Mouse (Mus musculus): ENCODE measurements around the gene Fcrl5. TPM values are rescaled to one million over a fixed set of nuclear protein-coding genes. Genes with fewer than 3 reads are reported as not detected.
A peak's percentile ranks its signal among the peaks of the same experiment; 100 is the strongest.

The Fcrl5 gene
- polyA plus RNA-seq, 1 experiment from 2014 or later: not detected

GRCm38 (mm10) chr3:87525837-87526570 is 90.4 kb downstream of the Fcrl5 start:
- in situ Hi-C loops (cut with MboI; ENCODE audit: low pct_unique_long_range_greater_than_20kb): no loop called here
- DNase-seq (ENCODE audit: low read depth, low spot score): no peak
- ChIA-PET POLR2A (interaction anchor here (0.6 to 1.4 kb wide), 6 partner anchors 11 to 602 kb away, joined by 3 to 4 read pairs (median 3); no protein-coding TSS in a partner anchor), CTCF (interaction anchor here (1.2 to 1.4 kb wide), 2 partner anchors 22 to 25 kb away, joined by 3 to 4 read pairs; no protein-coding TSS in a partner anchor)
- no peak for TF ChIP-seq CTCF (IDR thresholded peaks at IDR 0.05)
- H3K27me3 ChIP-seq: peaks cover 7% of the 10 kb centered on the region
- ATAC-seq: peak; percentile 51

- DNase-seq (ENCODE audit: low read depth, low spot score) (no peak), ATAC-seq (no peak)
- ChIA-PET CTCF (no interaction called here), POLR2A (no interaction called here)
- H3K27me3 ChIP-seq: no peaks in the 10 kb centered on the region
- in situ Hi-C loops (cut with MboI; ENCODE audit: low pct_unique_long_range_greater_than_20kb): no loop called here
- TF ChIP-seq CTCF (IDR thresholded peaks at IDR 0.05): no peak
These were observed 91.6 kb downstream of the Fcrl5 start for GRCm38 (mm10) chr3:87527139-87527538.

- TF ChIP-seq CTCF (IDR thresholded peaks at IDR 0.05): no peak
- ATAC-seq (no peak), DNase-seq (ENCODE audit: low read depth, low spot score) (no peak)
- H3K27me3 ChIP-seq: no peaks in the 10 kb centered on the region
- ChIA-PET CTCF (no interaction called here), POLR2A (no interaction called here)
- in situ Hi-C loops (cut with MboI; ENCODE audit: low pct_unique_long_range_greater_than_20kb): no loop called here
These were observed 92.4 kb downstream of the Fcrl5 start for GRCm38 (mm10) chr3:87528021-87528420.

- DNase-seq (ENCODE audit: low read depth, low spot score): no peak
- ChIA-PET POLR2A (no interaction called here), CTCF (interaction anchor here (1.3 kb wide), 1 partner anchor 24 kb away, joined by 6 read pairs; no protein-coding TSS in a partner anchor)
- TF ChIP-seq CTCF (IDR thresholded peaks at IDR 0.05): no peak
- H3K27me3 ChIP-seq: no peaks in the 10 kb centered on the region
- in situ Hi-C loops (cut with MboI; ENCODE audit: low pct_unique_long_range_greater_than_20kb): no loop called here
- no peak for ATAC-seq
These were observed 93.3 kb downstream of the Fcrl5 start for GRCm38 (mm10) chr3:87528841-87529240.

GRCm38 (mm10) chr3:87529568-87529967 is 94.0 kb downstream of the Fcrl5 start:
- CTCF ChIA-PET: interaction anchor here (1.3 kb wide), 1 partner anchor 25 kb away, joined by 6 read pairs; no protein-coding TSS in a partner anchor
- H3K27me3 ChIP-seq: no peaks in the 10 kb centered on the region
- ATAC-seq: no peak
- no peak for DNase-seq (ENCODE audit: low read depth, low spot score)
- TF ChIP-seq CTCF (IDR thresholded peaks at IDR 0.05): no peak
- in situ Hi-C loops (cut with MboI; ENCODE audit: low pct_unique_long_range_greater_than_20kb): no loop called here
- POLR2A ChIA-PET: interaction anchor here (1.2 kb wide), 1 partner anchor 9 kb away, joined by 3 read pairs; no protein-coding TSS in a partner anchor

GRCm38 (mm10) chr3:87530234-87530633 is 94.7 kb downstream of the Fcrl5 start:
- H3K27me3 ChIP-seq: no peaks in the 10 kb centered on the region
- ATAC-seq (no peak), DNase-seq (ENCODE audit: low read depth, low spot score) (no peak)
- ChIA-PET POLR2A (interaction anchor here (1.2 kb wide), 1 partner anchor 10 kb away, joined by 3 read pairs; no protein-coding TSS in a partner anchor), CTCF (interaction anchor here (1.0 to 1.3 kb wide), 2 partner anchors 11 to 26 kb away, joined by 3 to 6 read pairs; no protein-coding TSS in a partner anchor)
- no peak for TF ChIP-seq CTCF (IDR thresholded peaks at IDR 0.05)
- in situ Hi-C loops (cut with MboI; ENCODE audit: low pct_unique_long_range_greater_than_20kb): no loop called here

- in situ Hi-C loops (cut with MboI; ENCODE audit: low pct_unique_long_range_greater_than_20kb): no loop called here
- ATAC-seq (no peak), DNase-seq (ENCODE audit: low read depth, low spot score) (no peak)
- ChIA-PET CTCF (interaction anchor here (1.2 kb wide), 1 partner anchor 10 kb away, joined by 4 read pairs; no protein-coding TSS in a partner anchor), POLR2A (no interaction called here)
- no peaks in the 10 kb centered on the region for H3K27me3 ChIP-seq
- TF ChIP-seq CTCF (IDR thresholded peaks at IDR 0.05): no peak
These were observed 98.2 kb downstream of the Fcrl5 start for GRCm38 (mm10) chr3:87533667-87534378.

GRCm38 (mm10) chr3:87538034-87538433 is 102.5 kb downstream of the Fcrl5 start:
- ChIA-PET CTCF (interaction anchor here (1.2 to 1.3 kb wide), 2 partner anchors 15 to 34 kb away, joined by 3 read pairs; no protein-coding TSS in a partner anchor), POLR2A (interaction anchor here (1.0 kb wide), 1 partner anchor 12 kb away, joined by 3 read pairs; no protein-coding TSS in a partner anchor)
- no peaks in the 10 kb centered on the region for H3K27me3 ChIP-seq
- ATAC-seq (no peak), DNase-seq (ENCODE audit: low read depth, low spot score) (no peak)
- no peak for TF ChIP-seq CTCF (IDR thresholded peaks at IDR 0.05)
- in situ Hi-C loops (cut with MboI; ENCODE audit: low pct_unique_long_range_greater_than_20kb): no loop called here

GRCm38 (mm10) chr3:87540028-87540675 is 104.6 kb downstream of the Fcrl5 start:
- DNase-seq (ENCODE audit: low read depth, low spot score) (no peak), ATAC-seq (no peak)
- H3K27me3 ChIP-seq: no peaks in the 10 kb centered on the region
- POLR2A ChIA-PET: no interaction called here
- in situ Hi-C loops (cut with MboI; ENCODE audit: low pct_unique_long_range_greater_than_20kb): no loop called here
- TF ChIP-seq CTCF (IDR thresholded peaks at IDR 0.05): no peak
- CTCF ChIA-PET: interaction anchor here (0.9 kb wide), 1 partner anchor 8 kb away, joined by 3 read pairs; no protein-coding TSS in a partner anchor

GRCm38 (mm10) chr3:87540714-87541113 is 105.1 kb downstream of the Fcrl5 start:
- ATAC-seq: no peak
- POLR2A ChIA-PET: no interaction called here
- no peak for TF ChIP-seq CTCF (IDR thresholded peaks at IDR 0.05)
- H3K27me3 ChIP-seq: no peaks in the 10 kb centered on the region
- CTCF ChIA-PET: interaction anchor here (0.8 to 1.3 kb wide), 2 partner anchors 10 to 21 kb away, joined by 3 read pairs; no protein-coding TSS in a partner anchor
- DNase-seq (ENCODE audit: low read depth, low spot score): no peak
- in situ Hi-C loops (cut with MboI; ENCODE audit: low pct_unique_long_range_greater_than_20kb): no loop called here
